Mouse (Mus musculus): Measurements from ENCODE around the gene Thsd4. TPM values are rescaled to one million over a fixed set of nuclear protein-coding genes. Genes with fewer than 3 reads are reported as not detected.

The Thsd4 gene
- polyA plus RNA-seq, 1 experiment from 2014 or later = 8.2 TPM

- Histone ChIP-seq H3K27ac (ENCODE audit: low read length) (no peak overlapping the region), H3K36me3 (ENCODE audit: control insufficient read depth, insufficient read depth) (no peaks in the 10 kb centered on the region), H3K4me2 (ENCODE audit: low read depth, low read length) (no peak overlapping the region), H3K4me1 (ENCODE audit: control insufficient read depth, insufficient read depth, low read length) (no peaks in the 10 kb centered on the region), H3K9ac (ENCODE audit: low read length) (no peak overlapping the region), H3K27me3 (ENCODE audit: control insufficient read depth, insufficient read depth, low read length) (no peaks in the 10 kb centered on the region), H3K4me3 (ENCODE audit: low read length) (no peak overlapping the region), H3K9me3 (replicated peaks; ENCODE audit: control insufficient read depth, low read length) (no peaks in the 10 kb centered on the region)
- ATAC-seq (replicated peaks; ENCODE audit: extremely low read depth, insufficient read depth, low FRiP score) = no peak
- 72% methylated on average over 4 of the region's 4 CpGs for WGBS
Observed at GRCm38 (mm10) chr9:60352351-60352750, 169.5 kb downstream of the Thsd4 start.

GRCm38 (mm10) chr9:60351153-60351552 lies 170.7 kb downstream of the Thsd4 start:
- no peak overlapping the region for H3K27ac ChIP-seq (ENCODE audit: low read length)
- no peak overlapping the region for H3K9ac ChIP-seq (ENCODE audit: low read length)
- H3K4me1 ChIP-seq (ENCODE audit: control insufficient read depth, insufficient read depth, low read length) = no peaks in the 10 kb centered on the region
- H3K4me3 ChIP-seq (ENCODE audit: low read length) = no peak overlapping the region
- no peaks in the 10 kb centered on the region for H3K9me3 ChIP-seq (replicated peaks; ENCODE audit: control insufficient read depth, low read length)
- H3K4me2 ChIP-seq (ENCODE audit: low read depth, low read length) = no peak overlapping the region
- no peaks in the 10 kb centered on the region for H3K27me3 ChIP-seq (ENCODE audit: control insufficient read depth, insufficient read depth, low read length)
- 78% methylated on average over 6 of the region's 6 CpGs for WGBS
- no peaks in the 10 kb centered on the region for H3K36me3 ChIP-seq (ENCODE audit: control insufficient read depth, insufficient read depth)
- ATAC-seq (replicated peaks; ENCODE audit: extremely low read depth, insufficient read depth, low FRiP score) = no peak

GRCm38 (mm10) chr9:60336147-60336546 lies 185.7 kb downstream of the Thsd4 start:
- 85% methylated on average over 5 of the region's 5 CpGs for WGBS
- no peak overlapping the region for H3K4me3 ChIP-seq (ENCODE audit: low read length)

GRCm38 (mm10) chr9:60335455-60335854 lies 186.4 kb downstream of the Thsd4 start:
- Histone ChIP-seq H3K9me3 (replicated peaks; ENCODE audit: control insufficient read depth, low read length) (no peaks in the 10 kb centered on the region), H3K4me2 (ENCODE audit: low read depth, low read length) (no peak overlapping the region), H3K27ac (ENCODE audit: low read length) (no peak overlapping the region), H3K9ac (ENCODE audit: low read length) (no peak overlapping the region), H3K4me1 (ENCODE audit: control insufficient read depth, insufficient read depth, low read length) (peaks cover 9% of the 10 kb centered on the region), H3K36me3 (ENCODE audit: control insufficient read depth, insufficient read depth) (no peaks in the 10 kb centered on the region), H3K27me3 (ENCODE audit: control insufficient read depth, insufficient read depth, low read length) (no peaks in the 10 kb centered on the region), H3K4me3 (ENCODE audit: low read length) (no peak overlapping the region)
- no peak for ATAC-seq (replicated peaks; ENCODE audit: extremely low read depth, insufficient read depth, low FRiP score)
- WGBS = 55% methylated on average over 6 of the region's 6 CpGs

More at GRCm38 (mm10) chr9:60336147-60336546, 185.7 kb downstream of the Thsd4 start:
- peaks cover 9% of the 10 kb centered on the region for H3K4me1 ChIP-seq (ENCODE audit: control insufficient read depth, insufficient read depth, low read length)
- no peaks in the 10 kb centered on the region for H3K36me3 ChIP-seq (ENCODE audit: control insufficient read depth, insufficient read depth)
- no peaks in the 10 kb centered on the region for H3K27me3 ChIP-seq (ENCODE audit: control insufficient read depth, insufficient read depth, low read length)
- no peaks in the 10 kb centered on the region for H3K9me3 ChIP-seq (replicated peaks; ENCODE audit: control insufficient read depth, low read length)
- ATAC-seq (replicated peaks; ENCODE audit: extremely low read depth, insufficient read depth, low FRiP score) = no peak
- no peak overlapping the region for H3K9ac ChIP-seq (ENCODE audit: low read length)
- no peak overlapping the region for H3K27ac ChIP-seq (ENCODE audit: low read length)
- H3K4me2 ChIP-seq (ENCODE audit: low read depth, low read length) = no peak overlapping the region

GRCm38 (mm10) chr9:60329911-60330310 lies 191.9 kb downstream of the Thsd4 start:
- no peak for ATAC-seq (replicated peaks; ENCODE audit: extremely low read depth, insufficient read depth, low FRiP score)
- H3K27ac ChIP-seq (ENCODE audit: low read length) = no peak overlapping the region
- no peak overlapping the region for H3K4me3 ChIP-seq (ENCODE audit: low read length)
- H3K4me2 ChIP-seq (ENCODE audit: low read depth, low read length) = no peak overlapping the region
- H3K36me3 ChIP-seq (ENCODE audit: control insufficient read depth, insufficient read depth) = no peaks in the 10 kb centered on the region
- no peaks in the 10 kb centered on the region for H3K27me3 ChIP-seq (ENCODE audit: control insufficient read depth, insufficient read depth, low read length)
- no peaks in the 10 kb centered on the region for H3K9me3 ChIP-seq (replicated peaks; ENCODE audit: control insufficient read depth, low read length)
- H3K4me1 ChIP-seq (ENCODE audit: control insufficient read depth, insufficient read depth, low read length) = peaks cover 7% of the 10 kb centered on the region
- 67% methylated on average over 4 of the region's 4 CpGs for WGBS
- H3K9ac ChIP-seq (ENCODE audit: low read length) = no peak overlapping the region

GRCm38 (mm10) chr9:60324716-60325115 lies 197.1 kb downstream of the Thsd4 start:
- Histone ChIP-seq H3K36me3 (ENCODE audit: control insufficient read depth, insufficient read depth) (no peaks in the 10 kb centered on the region), H3K9ac (ENCODE audit: low read length) (no peak overlapping the region), H3K4me3 (ENCODE audit: low read length) (no peak overlapping the region), H3K4me2 (ENCODE audit: low read depth, low read length) (no peak overlapping the region), H3K27me3 (ENCODE audit: control insufficient read depth, insufficient read depth, low read length) (no peaks in the 10 kb centered on the region), H3K4me1 (ENCODE audit: control insufficient read depth, insufficient read depth, low read length) (peaks cover 11% of the 10 kb centered on the region), H3K27ac (ENCODE audit: low read length) (no peak overlapping the region), H3K9me3 (replicated peaks; ENCODE audit: control insufficient read depth, low read length) (no peaks in the 10 kb centered on the region)
- ATAC-seq (replicated peaks; ENCODE audit: extremely low read depth, insufficient read depth, low FRiP score) = no peak
- WGBS = 78% methylated on average over 2 of the region's 2 CpGs

- Histone ChIP-seq H3K27ac (ENCODE audit: low read length) (no peak overlapping the region), H3K4me1 (ENCODE audit: control insufficient read depth, insufficient read depth, low read length) (peaks cover 11% of the 10 kb centered on the region), H3K27me3 (ENCODE audit: control insufficient read depth, insufficient read depth, low read length) (no peaks in the 10 kb centered on the region), H3K36me3 (ENCODE audit: control insufficient read depth, insufficient read depth) (no peaks in the 10 kb centered on the region), H3K9ac (ENCODE audit: low read length) (no peak overlapping the region), H3K4me3 (ENCODE audit: low read length) (no peak overlapping the region), H3K9me3 (replicated peaks; ENCODE audit: control insufficient read depth, low read length) (no peaks in the 10 kb centered on the region), H3K4me2 (ENCODE audit: low read depth, low read length) (no peak overlapping the region)
- ATAC-seq (replicated peaks; ENCODE audit: extremely low read depth, insufficient read depth, low FRiP score) = no peak
- 84% methylated on average over 6 of the region's 6 CpGs for WGBS
Observed at GRCm38 (mm10) chr9:60323435-60323834, 198.4 kb downstream of the Thsd4 start.

GRCm38 (mm10) chr9:60317291-60317690 lies 204.6 kb downstream of the Thsd4 start:
- Histone ChIP-seq H3K4me3 (ENCODE audit: low read length) (no peak overlapping the region), H3K27ac (ENCODE audit: low read length) (peak overlapping the region; percentile 22; the same call in 1 of the 2 replicates), H3K27me3 (ENCODE audit: control insufficient read depth, insufficient read depth, low read length) (no peaks in the 10 kb centered on the region), H3K4me1 (ENCODE audit: control insufficient read depth, insufficient read depth, low read length) (peaks cover 12% of the 10 kb centered on the region), H3K9ac (ENCODE audit: low read length) (no peak overlapping the region), H3K36me3 (ENCODE audit: control insufficient read depth, insufficient read depth) (no peaks in the 10 kb centered on the region), H3K4me2 (ENCODE audit: low read depth, low read length) (no peak overlapping the region), H3K9me3 (replicated peaks; ENCODE audit: control insufficient read depth, low read length) (no peaks in the 10 kb centered on the region)
- WGBS = 48% methylated on average over 8 of the region's 8 CpGs
- ATAC-seq (replicated peaks; ENCODE audit: extremely low read depth, insufficient read depth, low FRiP score) = no peak

- peak overlapping the region; percentile 22 for H3K27ac ChIP-seq (ENCODE audit: low read length)
- no peak overlapping the region for H3K4me3 ChIP-seq (ENCODE audit: low read length)
- H3K4me1 ChIP-seq (ENCODE audit: control insufficient read depth, insufficient read depth, low read length) = peaks cover 12% of the 10 kb centered on the region
- no peaks in the 10 kb centered on the region for H3K27me3 ChIP-seq (ENCODE audit: control insufficient read depth, insufficient read depth, low read length)
- peak; percentile 52 for ATAC-seq (replicated peaks; ENCODE audit: extremely low read depth, insufficient read depth, low FRiP score)
- no peaks in the 10 kb centered on the region for H3K9me3 ChIP-seq (replicated peaks; ENCODE audit: control insufficient read depth, low read length)
- no peaks in the 10 kb centered on the region for H3K36me3 ChIP-seq (ENCODE audit: control insufficient read depth, insufficient read depth)
- H3K4me2 ChIP-seq (ENCODE audit: low read depth, low read length) = no peak overlapping the region
- WGBS = 25% methylated on average over 5 of the region's 5 CpGs
- H3K9ac ChIP-seq (ENCODE audit: low read length) = no peak overlapping the region
Observed at GRCm38 (mm10) chr9:60316510-60316909, 205.3 kb downstream of the Thsd4 start.

- H3K9ac ChIP-seq (ENCODE audit: low read length) = no peak overlapping the region
- no peak overlapping the region for H3K4me3 ChIP-seq (ENCODE audit: low read length)
- H3K9me3 ChIP-seq (replicated peaks; ENCODE audit: control insufficient read depth, low read length) = no peaks in the 10 kb centered on the region
- no peak for ATAC-seq (replicated peaks; ENCODE audit: extremely low read depth, insufficient read depth, low FRiP score)
- H3K36me3 ChIP-seq (ENCODE audit: control insufficient read depth, insufficient read depth) = no peaks in the 10 kb centered on the region
- no peak overlapping the region for H3K27ac ChIP-seq (ENCODE audit: low read length)
- H3K4me2 ChIP-seq (ENCODE audit: low read depth, low read length) = no peak overlapping the region
- no peaks in the 10 kb centered on the region for H3K27me3 ChIP-seq (ENCODE audit: control insufficient read depth, insufficient read depth, low read length)
- H3K4me1 ChIP-seq (ENCODE audit: control insufficient read depth, insufficient read depth, low read length) = peaks cover 12% of the 10 kb centered on the region
- 77% methylated on average over 5 of the region's 5 CpGs for whole genome bisulfite sequencing
Observed at GRCm38 (mm10) chr9:60315533-60315932, 206.3 kb downstream of the Thsd4 start.

Measured in heart, embryonic 16.5 days (tissue).